Mouse (Mus musculus) heart, postnatal 0 days (tissue): Measurements from ENCODE around the gene Rnf157.

Experiments used
- CTCF ChIP-seq: IDR thresholded peaks from 2 replicates; pipeline ENCODE4 v1.5.1; 2016; ENCODE audit warnings: antibody characterized with exemption, control low read depth, low read depth
- EP300 ChIP-seq: IDR thresholded peaks from 2 replicates; pipeline ENCODE4 v1.6.1; 2016; ENCODE audit warnings: antibody characterized with exemption, low read depth

- TF ChIP-seq CTCF (no peak), EP300 (no peak)
Measured at GRCm38 (mm10) chr11:116406231-116406728, 6.6 kb downstream of the Rnf157 start.
